Mouse (Mus musculus) MEL (cell line): ENCODE measurements around the gene Tst. TPM values are rescaled to one million over a fixed set of nuclear protein-coding genes. Genes with fewer than 3 reads are reported as not detected.

Experiments
- DNase-seq: peaks from one replicate; pipeline ENCODE4 v3.0.0; 2011; ENCODE audit warnings: low read depth, low spot score
- H3K27ac ChIP-seq: 2 replicates; pipeline ENCODE4 v1.5.1; 2012; ENCODE audit warnings: low read depth, mild to moderate bottlenecking, control low read depth, low read length, moderate library complexity; ENCODE audit not compliant: control insufficient read depth
- H3K27me3 ChIP-seq, 2 experiments: fragments of 150-350 bp in 1 of 2; sonication (generic) in 1 of 2; 2 replicates each; pipeline ENCODE4 v1.6.1; 2012; ENCODE audit warnings: low read length in 2 of 2, mild to moderate bottlenecking in 2 of 2, improper control_type of control experiment in 1 of 2, moderate library complexity in 1 of 2; ENCODE audit not compliant: insufficient read depth in 2 of 2, control insufficient read depth in 1 of 2
- H3K36me3 ChIP-seq, 2 experiments: 2 replicates each; pipeline ENCODE4 v1.6.1; 2012 to 2014; ENCODE audit warnings: low read length in 2 of 2, improper control_type of control experiment in 1 of 2, inconsistent platforms in 1 of 2, mild to moderate bottlenecking in 1 of 2; ENCODE audit not compliant: insufficient read depth in 2 of 2, control insufficient read depth in 1 of 2
- H3K4me1 ChIP-seq, 2 experiments: fragments of 150-350 bp in 1 of 2; sonication (generic) in 1 of 2; 2 replicates each; pipeline ENCODE4 v1.6.1; 2012; ENCODE audit warnings: low read length in 2 of 2, improper control_type of control experiment in 1 of 2, mild to moderate bottlenecking in 1 of 2; ENCODE audit not compliant: insufficient read depth in 2 of 2, control insufficient read depth in 1 of 2
- H3K4me3 ChIP-seq, 2 experiments: fragments of 150-350 bp in 1 of 2; sonication (generic) in 1 of 2; 2 replicates each; pipeline ENCODE4 v1.5.1; 2012; ENCODE audit warnings: low read depth in 2 of 2, low read length in 2 of 2, mild to moderate bottlenecking in 2 of 2, moderate library complexity in 2 of 2, control low read depth in 1 of 2, improper control_type of control experiment in 1 of 2; ENCODE audit not compliant: control insufficient read depth in 1 of 2, insufficient read depth in 1 of 2
- H3K79me2 ChIP-seq: 2 replicates; pipeline ENCODE4 v1.6.1; 2012; ENCODE audit warnings: mild to moderate bottlenecking, low read length, moderate library complexity; ENCODE audit not compliant: control insufficient read depth, poor library complexity, insufficient read depth
- H3K9ac ChIP-seq: 2 replicates; pipeline ENCODE4 v1.6.1; 2012; ENCODE audit warnings: low read depth, mild to moderate bottlenecking, control low read depth, low read length, moderate library complexity; ENCODE audit not compliant: control insufficient read depth, poor library complexity, severe bottlenecking
- H3K9me3 ChIP-seq: fragments of 150-350 bp; sonication (generic); replicated peaks from 2 replicates; pipeline ENCODE4 v1.6.1; 2012; ENCODE audit warnings: mild to moderate bottlenecking, low read length, improper control_type of control experiment, moderate library complexity; ENCODE audit not compliant: insufficient read depth
- BHLHE40 ChIP-seq: IDR thresholded peaks from 2 replicates; pipeline ENCODE4 v1.6.1; 2012; ENCODE audit warnings: low read depth, mild to moderate bottlenecking, inconsistent platforms, low read length, improper control_type of control experiment, borderline replicate concordance
- CTCF ChIP-seq, 3 experiments: IDR thresholded peaks in 2 of 3; conservative IDR thresholded peaks in 1 of 3; 2 replicates each; pipeline ENCODE4 v1.5.1; 2011 to 2012; ENCODE audit warnings: low read length in 3 of 3, low read depth in 2 of 3, mild to moderate bottlenecking in 2 of 3, improper control_type of control experiment in 1 of 3, inconsistent platforms in 1 of 3, mixed read lengths in 1 of 3, moderate library complexity in 1 of 3; ENCODE audit not compliant: control insufficient read depth in 1 of 3, insufficient read depth in 1 of 3, poor library complexity in 1 of 3, severe bottlenecking in 1 of 3
- E2F4 ChIP-seq: IDR thresholded peaks from 2 replicates; pipeline ENCODE4 v1.6.1; 2011; ENCODE audit warnings: low read depth, low read length, improper control_type of control experiment, borderline replicate concordance
- ELF1 ChIP-seq: IDR thresholded peaks from 2 replicates; pipeline ENCODE4 v1.6.1; 2014; ENCODE audit warnings: low read depth, mild to moderate bottlenecking, inconsistent platforms, low read length, improper control_type of control experiment, moderate library complexity
- EP300 ChIP-seq, 2 experiments: IDR thresholded peaks; 2 replicates each; pipeline ENCODE4 v1.6.1; 2011; ENCODE audit warnings: improper control_type of control experiment in 2 of 2, low read length in 2 of 2, low read depth in 1 of 2, mild to moderate bottlenecking in 1 of 2
- GATA1 ChIP-seq: IDR thresholded peaks from 2 replicates; pipeline ENCODE4 v1.6.1; 2011; ENCODE audit warnings: low read depth, low read length, improper control_type of control experiment
- HCFC1 ChIP-seq: IDR thresholded peaks from 2 replicates; pipeline ENCODE4 v1.6.1; 2012; ENCODE audit warnings: low read depth, mild to moderate bottlenecking, inconsistent platforms, low read length, improper control_type of control experiment, moderate library complexity
- MAFK ChIP-seq: IDR thresholded peaks from 2 replicates; pipeline ENCODE4 v1.6.1; 2011; ENCODE audit warnings: low read depth, mild to moderate bottlenecking, low read length, improper control_type of control experiment, borderline replicate concordance
- MAX ChIP-seq: IDR thresholded peaks from 2 replicates; pipeline ENCODE4 v1.6.1; 2011; ENCODE audit warnings: low read length, improper control_type of control experiment
- MAZ ChIP-seq: IDR thresholded peaks from 2 replicates; pipeline ENCODE4 v1.6.1; 2012; ENCODE audit warnings: low read depth, mild to moderate bottlenecking, inconsistent platforms, low read length, improper control_type of control experiment
- MEF2A ChIP-seq: IDR thresholded peaks from 2 replicates; pipeline ENCODE4 v1.6.1; 2014; ENCODE audit warnings: low read depth, mild to moderate bottlenecking, inconsistent platforms, low read length, improper control_type of control experiment; ENCODE audit not compliant: poor library complexity, insufficient replicate concordance, severe bottlenecking; ENCODE audit errors: extremely low read depth
- MXI1 ChIP-seq: IDR thresholded peaks from 2 replicates; pipeline ENCODE4 v1.6.1; 2011; ENCODE audit warnings: mild to moderate bottlenecking, low read depth, low read length, improper control_type of control experiment
- MYB ChIP-seq: IDR thresholded peaks from 2 replicates; pipeline ENCODE4 v1.6.1; 2011; ENCODE audit warnings: mild to moderate bottlenecking, low read depth, low read length, improper control_type of control experiment
- MYC ChIP-seq: IDR thresholded peaks from 2 replicates; pipeline ENCODE4 v1.6.1; 2011; ENCODE audit warnings: low read depth, mild to moderate bottlenecking, low read length, improper control_type of control experiment, moderate library complexity
- NELFE ChIP-seq: IDR thresholded peaks from 2 replicates; pipeline ENCODE4 v1.6.1; 2011; ENCODE audit warnings: low read depth, low read length, improper control_type of control experiment
- POLR2AphosphoS2 ChIP-seq: IDR thresholded peaks from 2 replicates; pipeline ENCODE4 v1.6.1; 2011; ENCODE audit warnings: low read length, improper control_type of control experiment
- RAD21 ChIP-seq: IDR thresholded peaks from 2 replicates; pipeline ENCODE4 v1.6.1; 2011; ENCODE audit warnings: mild to moderate bottlenecking, low read depth, low read length, improper control_type of control experiment
- SIN3A ChIP-seq: IDR thresholded peaks from 2 replicates; pipeline ENCODE4 v1.6.1; 2012; ENCODE audit warnings: low read length, improper control_type of control experiment, inconsistent platforms
- SMC3 ChIP-seq: IDR thresholded peaks from 2 replicates; pipeline ENCODE4 v1.6.1; 2011; ENCODE audit warnings: low read depth, low read length, improper control_type of control experiment
- TAL1 ChIP-seq: IDR thresholded peaks from 2 replicates; pipeline ENCODE4 v1.6.1; 2012; ENCODE audit warnings: mild to moderate bottlenecking, inconsistent platforms, low read length, moderate library complexity, mixed read lengths
- TBP ChIP-seq: IDR thresholded peaks from 2 replicates; pipeline ENCODE4 v1.8.0; 2011; ENCODE audit warnings: low read depth, low read length, improper control_type of control experiment
- TCF12 ChIP-seq: IDR thresholded peaks from 2 replicates; pipeline ENCODE4 v1.6.1; 2014; ENCODE audit warnings: low read depth, mild to moderate bottlenecking, inconsistent platforms, low read length, improper control_type of control experiment, moderate library complexity
- ZC3H11A ChIP-seq: IDR thresholded peaks from 2 replicates; pipeline ENCODE4 v1.6.1; 2012; ENCODE audit warnings: low read depth, mild to moderate bottlenecking, inconsistent platforms, low read length, improper control_type of control experiment
- ZNF384 ChIP-seq: IDR thresholded peaks from 2 replicates; pipeline ENCODE4 v1.6.1; 2012; ENCODE audit warnings: low read depth, mild to moderate bottlenecking, inconsistent platforms, low read length, improper control_type of control experiment
- polyA plus RNA-seq, 2 experiments: library from polyadenylated mRNA; stranded (reverse) in 1 of 2; unstranded in 1 of 2; fragments of >175 nt in 1 of 2; fragments of >200 nt in 1 of 2; gene quantifications; 2 replicates each; pipeline versions ENCODE4 v1.2.1 to v1.2.4; 2012; ENCODE audit warnings: low replicate concordance in 2 of 2, low read depth in 1 of 2; ENCODE audit not compliant: insufficient read length in 2 of 2, insufficient read depth in 1 of 2, missing spikeins in 1 of 2
- total RNA-seq: library from RNA; depleted of rRNA; stranded (reverse); fragments of 300-350 nt; gene quantifications from 2 replicates; pipeline ENCODE4 v1.2.3, GENCODE M21; 2012

Tst gene
- total and polyA plus RNA-seq, 3 experiments, result 29.5 to 34.8 TPM; not detected in 1

GRCm38 (mm10) chr15:78424507-78424906, 18.8 kb upstream of the Tst start:
- peaks cover 0 to 2% of the 10 kb centered on the region in 2 experiments; a peak in 1 of 4 replicates for H3K36me3 ChIP-seq
- no peaks in the 10 kb centered on the region for H3K9me3 ChIP-seq
- H3K27ac ChIP-seq, result no peak overlapping the region
- H3K4me1 ChIP-seq, result peaks cover 0 to 5% of the 10 kb centered on the region in 2 experiments; a peak in 1 of 4 replicates
- no peak overlapping the region for H3K9ac ChIP-seq
- H3K4me3 ChIP-seq, result no peak overlapping the region
- H3K79me2 ChIP-seq, result no peaks in the 10 kb centered on the region
- no peak for TF ChIP-seq SMC3
- no peak for TF ChIP-seq POLR2AphosphoS2
- no peak for TF ChIP-seq TBP
- TF ChIP-seq TAL1, result no peak
- no peak for TF ChIP-seq MYB
- TF ChIP-seq BHLHE40, result no peak
- TF ChIP-seq ZNF384, result no peak
- TF ChIP-seq MYC, result no peak
- no peak for TF ChIP-seq ZC3H11A
- no peak for TF ChIP-seq EP300 (IDR thresholded peaks at IDR 0.05; ENCODE audit: low read depth in 1 of 2, low read length in 2 of 2)
- TF ChIP-seq GATA1, result no peak
- TF ChIP-seq MEF2A, result no peak
- TF ChIP-seq ELF1, result no peak
- TF ChIP-seq, all 39 proteins: peak for 0
- peak; percentile 36 for DNase-seq
- H3K27me3 ChIP-seq, result peaks cover 0 to 3% of the 10 kb centered on the region in 2 experiments; a peak in 2 of 4 replicates

GRCm38 (mm10) chr15:78422046-78422956, 16.6 kb upstream of the Tst start:
- Histone ChIP-seq H3K36me3 (peaks cover 0 to 2% of the 10 kb centered on the region in 2 experiments; a peak in 1 of 4 replicates), H3K4me3 (no peak overlapping the region), H3K27me3 (peaks cover 0 to 3% of the 10 kb centered on the region in 2 experiments; a peak in 2 of 4 replicates), H3K27ac (no peak overlapping the region), H3K79me2 (no peaks in the 10 kb centered on the region), H3K9me3 (no peaks in the 10 kb centered on the region), H3K9ac (no peak overlapping the region), H3K4me1 (peaks cover 0 to 5% of the 10 kb centered on the region in 2 experiments; a peak in 1 of 4 replicates)
- 0 out of 2 replicates have a peak, but pooled peaks have one; percentile 23 for TF ChIP-seq MXI1
- peak; percentile 90 to 97 (median 92) for TF ChIP-seq CTCF (IDR thresholded peaks at IDR 0.05 in 2 of 3, conservative IDR thresholded peaks at IDR 0.05 in 1 of 3; ENCODE audit: control insufficient read depth in 1 of 3, insufficient read depth in 1 of 3, low read depth in 2 of 3, low read length in 3 of 3, poor library complexity in 1 of 3, severe bottlenecking in 1 of 3)
- peak; percentile 96 for TF ChIP-seq SMC3
- TF ChIP-seq ELF1, result 0 out of 2 replicates have a peak, but pooled peaks have one; percentile 33
- TF ChIP-seq MAX, result 0 out of 2 replicates have a peak, but pooled peaks have one; percentile 16
- peak; percentile 38; the same call in 1 of the 2 replicates for TF ChIP-seq SIN3A
- TF ChIP-seq E2F4, result no peak
- no peak for TF ChIP-seq MEF2A
- no peak for TF ChIP-seq HCFC1
- TF ChIP-seq BHLHE40, result peak; percentile 33; the same call in 1 of the 2 replicates
- peak; percentile 69 for TF ChIP-seq RAD21
- TF ChIP-seq NELFE, result no peak
- no peak for TF ChIP-seq MAFK
- peak; percentile 42; the same call in 1 of the 2 replicates for TF ChIP-seq MAZ
- peak; percentile 74 for TF ChIP-seq ZC3H11A
- TF ChIP-seq MYC, result no peak
- TF ChIP-seq TCF12, result 0 out of 2 replicates have a peak, but pooled peaks have one; percentile 8
- TF ChIP-seq GATA1, result no peak
- peak; percentile 86 for DNase-seq
